ENCODE assay signal across 8 mouse cellular contexts in genomic region chr6:97147755-97148382, GRCm38 (mm10). TPM values are rescaled to one million over a fixed set of nuclear protein-coding genes. Genes with fewer than 3 reads are reported as not detected.
DNase-seq lines count a peak whose midpoint lies in the region; ATAC-seq and TF ChIP-seq lines count a peak whose summit lies in the region.

No protein-coding gene starts in this region.

- H3K4me1 ChIP-seq in forebrain, postnatal 0 days (ENCODE audit: insufficient read depth): peaks cover 14% of the 10 kb centered on the region; the same call in 1 of the 2 replicates
- peaks cover 44% of the 10 kb centered on the region for H3K4me1 ChIP-seq in hindbrain, embryonic 10.5 days (replicated peaks)

- WGBS in forebrain, postnatal 0 days: 13% methylated on average over 18 of the region's 18 CpGs
- 26% methylated on average over 18 of the region's 18 CpGs for WGBS in hindbrain, embryonic 10.5 days

- peak overlapping the region; percentile 61 for H3K4me3 ChIP-seq in forebrain, postnatal 0 days (ENCODE audit: low read depth, low read length)
- H3K4me3 ChIP-seq in hindbrain, embryonic 10.5 days: peak overlapping the region; percentile 89

- peak; percentile 55 for DNase-seq in embryo, embryonic 11 days
- no peak for DNase-seq in embryo, embryonic 10.5 days (ENCODE audit: low spot score)
- peak; percentile 52 for DNase-seq in brain, adult 2 months (ENCODE audit: low read depth, low spot score)
- peak; percentile 33 for DNase-seq in forebrain, postnatal 0 days
- peak; percentile 29 for DNase-seq in hindbrain, embryonic 10.5 days (ENCODE audit: low spot score)
- peak; percentile 31 to 45 for DNase-seq in layer of hippocampus, postnatal 14 days (ENCODE audit: low spot score in 2 of 2)
- peak; percentile 35 for DNase-seq in lung, postnatal 25 days (ENCODE audit: low spot score)
- DNase-seq in right cerebral cortex, postnatal 25 days: peak; percentile 6

- 0 out of 2 replicates have a peak, but pooled peaks cover 4% of the 10 kb centered on the region for H3K36me3 ChIP-seq in forebrain, postnatal 0 days (ENCODE audit: insufficient read depth)
- H3K36me3 ChIP-seq in hindbrain, embryonic 10.5 days: no peaks in the 10 kb centered on the region

- peak overlapping the region; percentile 80 for H3K27ac ChIP-seq in forebrain, postnatal 0 days (ENCODE audit: low read depth, low read length)
- peak overlapping the region; percentile 94 for H3K27ac ChIP-seq in hindbrain, embryonic 10.5 days

- no peak for TF ChIP-seq CTCF in forebrain, postnatal 0 days (IDR thresholded peaks at IDR 0.05; ENCODE audit: low read depth)

- H3K9me3 ChIP-seq in forebrain, postnatal 0 days (ENCODE audit: low read length): no peaks in the 10 kb centered on the region
- H3K9me3 ChIP-seq in hindbrain, embryonic 10.5 days: no peaks in the 10 kb centered on the region

- H3K9ac ChIP-seq in forebrain, postnatal 0 days: peak overlapping the region; percentile 76

- peak overlapping the region; percentile 93 for H3K4me2 ChIP-seq in forebrain, postnatal 0 days (ENCODE audit: low read depth)

- H3K27me3 ChIP-seq in forebrain, postnatal 0 days (ENCODE audit: insufficient read depth, low read length): no peaks in the 10 kb centered on the region
- H3K27me3 ChIP-seq in hindbrain, embryonic 10.5 days (ENCODE audit: insufficient read depth, poor library complexity, severe bottlenecking): peaks cover 6% of the 10 kb centered on the region

- ATAC-seq in forebrain, postnatal 0 days: peak; percentile 17; the same call in 1 of the 2 replicates

RNA-seq across cellular contexts. Expression of gene Eogt, which starts 1.1 kb away (rescaled TPM):
- 18.0 and 24.8 TPM in 2 replicates for total RNA-seq in forebrain, postnatal 0 days (2014; rRNA removed)
- 5.5 and 8.8 TPM in 2 replicates for polyA plus RNA-seq in forebrain, postnatal 0 days (2015; fragmentation: Nextera tagmentation; extraction: Ambion mirVana)
- 8.7 and 11.0 TPM in 2 replicates for polyA plus RNA-seq in hindbrain, embryonic 10.5 days (2016; fragmentation: Nextera tagmentation; extraction: Ambion mirVana)
- total RNA-seq in layer of hippocampus, postnatal 14 days (2021): 10 to 100 TPM; 32.1 to 38.3 TPM

RNA-seq across cellular contexts. Expression of gene Tmf1, which starts 31.1 kb away (rescaled TPM):
- 30.7 and 32.7 TPM in 2 replicates for total RNA-seq in forebrain, postnatal 0 days (2014; rRNA removed)
- polyA plus RNA-seq in forebrain, postnatal 0 days (2015; fragmentation: Nextera tagmentation; extraction: Ambion mirVana): 31.9 and 41.3 TPM in 2 replicates
- polyA plus RNA-seq in hindbrain, embryonic 10.5 days (2016; fragmentation: Nextera tagmentation; extraction: Ambion mirVana): 20.7 and 24.4 TPM in 2 replicates
- 10 to 100 TPM; 56.9 to 57.9 TPM for total RNA-seq in layer of hippocampus, postnatal 14 days (2021)

RNA-seq across cellular contexts. Expression of gene Uba3, which starts 57.6 kb away (rescaled TPM):
- 83.2 and 86.3 TPM in 2 replicates for total RNA-seq in forebrain, postnatal 0 days (2014; rRNA removed)
- polyA plus RNA-seq in forebrain, postnatal 0 days (2015; fragmentation: Nextera tagmentation; extraction: Ambion mirVana): 61.3 and 67.2 TPM in 2 replicates
- polyA plus RNA-seq in hindbrain, embryonic 10.5 days (2016; fragmentation: Nextera tagmentation; extraction: Ambion mirVana): 79.4 and 83.4 TPM in 2 replicates
- total RNA-seq in layer of hippocampus, postnatal 14 days (2021): 10 to 100 TPM; 62.1 to 65.7 TPM
